Mouse (Mus musculus) CH12.LX (cell line): ENCODE data around the gene Phf21a.

Experiments
- CHD2 ChIP-seq: IDR thresholded peaks from 2 replicates; pipeline ENCODE4 v1.6.1; 2011; ENCODE audit warnings: low read length, improper control_type of control experiment
- CTCF ChIP-seq, 2 experiments: IDR thresholded peaks in 1 of 2; conservative IDR thresholded peaks in 1 of 2; 2 replicates each; pipeline ENCODE4 v1.5.1; 2011 to 2012; ENCODE audit warnings: low read depth in 2 of 2, low read length in 2 of 2, improper control_type of control experiment in 1 of 2, inconsistent platforms in 1 of 2, mild to moderate bottlenecking in 1 of 2, moderate library complexity in 1 of 2
- EP300 ChIP-seq: IDR thresholded peaks from 2 replicates; pipeline ENCODE4 v1.6.1; 2011; ENCODE audit warnings: low read length, improper control_type of control experiment
- GABPA ChIP-seq: IDR thresholded peaks from 2 replicates; pipeline ENCODE4 v1.6.1; 2012; ENCODE audit warnings: low read depth, low read length, improper control_type of control experiment, inconsistent platforms; ENCODE audit not compliant: insufficient replicate concordance
- IRF4 ChIP-seq: IDR thresholded peaks from 2 replicates; pipeline ENCODE4 v1.6.1; 2014; ENCODE audit warnings: low read depth, mild to moderate bottlenecking, inconsistent platforms, low read length, improper control_type of control experiment
- NELFE ChIP-seq: IDR thresholded peaks from 2 replicates; pipeline ENCODE4 v1.6.1; 2011; ENCODE audit warnings: low read depth, low read length, improper control_type of control experiment
- POLR2A ChIP-seq: IDR thresholded peaks from 2 replicates; pipeline ENCODE4 v1.6.1; 2011; ENCODE audit warnings: low read depth, mild to moderate bottlenecking, improper control_type of control experiment, low read length
- TBP ChIP-seq: conservative IDR thresholded peaks from 2 replicates; pipeline ENCODE4 v1.6.1; 2011; ENCODE audit warnings: low read depth, low read length, improper control_type of control experiment
- ZKSCAN1 ChIP-seq: IDR thresholded peaks from 2 replicates; pipeline ENCODE4 v1.6.1; 2012; ENCODE audit warnings: low read depth, inconsistent platforms, low read length, improper control_type of control experiment, borderline replicate concordance
- ZNF384 ChIP-seq: IDR thresholded peaks from 2 replicates; pipeline ENCODE4 v1.6.1; 2012; ENCODE audit warnings: low read depth, low read length, improper control_type of control experiment, inconsistent platforms

GRCm38 (mm10) chr2:92382759-92383158, 289.8 kb downstream of the Phf21a start:
- TF ChIP-seq NELFE, result no peak
- TF ChIP-seq GABPA, result no peak
- TF ChIP-seq EP300, result no peak
- TF ChIP-seq IRF4, result no peak
- TF ChIP-seq TBP, result no peak
- no peak for TF ChIP-seq ZNF384
- TF ChIP-seq CHD2, result no peak
- no peak for TF ChIP-seq ZKSCAN1
- no peak for TF ChIP-seq POLR2A
- no peak for TF ChIP-seq CTCF (conservative IDR thresholded peaks at IDR 0.05 in 1 of 2, IDR thresholded peaks at IDR 0.05 in 1 of 2; ENCODE audit: low read depth in 2 of 2, low read length in 2 of 2)
